Mouse (Mus musculus) MEL (cell line): ENCODE measurements around the gene Adamtsl3.

Source experiments
- CTCF ChIP-seq, 3 experiments: IDR thresholded peaks in 2 of 3; conservative IDR thresholded peaks in 1 of 3; 2 replicates each; pipeline ENCODE4 v1.5.1; 2011 to 2012; ENCODE audit warnings: low read length in 3 of 3, low read depth in 2 of 3, mild to moderate bottlenecking in 2 of 3, improper control_type of control experiment in 1 of 3, inconsistent platforms in 1 of 3, mixed read lengths in 1 of 3, moderate library complexity in 1 of 3; ENCODE audit not compliant: control insufficient read depth in 1 of 3, insufficient read depth in 1 of 3, poor library complexity in 1 of 3, severe bottlenecking in 1 of 3
- SIN3A ChIP-seq: IDR thresholded peaks from 2 replicates; pipeline ENCODE4 v1.6.1; 2012; ENCODE audit warnings: low read length, improper control_type of control experiment, inconsistent platforms

GRCm38 (mm10) chr7:82485344-82485954 lies 150.0 kb downstream of the Adamtsl3 start:
- no peak for TF ChIP-seq SIN3A
- no peak for TF ChIP-seq CTCF (IDR thresholded peaks at IDR 0.05 in 2 of 3, conservative IDR thresholded peaks at IDR 0.05 in 1 of 3; ENCODE audit: control insufficient read depth in 1 of 3, insufficient read depth in 1 of 3, low read depth in 2 of 3, low read length in 3 of 3, poor library complexity in 1 of 3, severe bottlenecking in 1 of 3)
